Mouse (Mus musculus): ENCODE measurements around the gene Tmem135. TPM values are rescaled to one million over a fixed set of nuclear protein-coding genes. Genes with fewer than 3 reads are reported as not detected.

Gene Tmem135
- total and polyA plus RNA-seq, 3 experiments, result 18.0 to 31.0 (median 30.0) TPM

- Histone ChIP-seq H3K9ac (ENCODE audit: insufficient read depth, low read depth) (no peak overlapping the region), H3K4me1 (ENCODE audit: control insufficient read depth in 1 of 2, insufficient read depth in 2 of 2) (no peaks in the 10 kb centered on the region), H3K27me3 (replicated peaks) (no peaks in the 10 kb centered on the region), H3K27ac (ENCODE audit: insufficient read depth, low read depth) (no peak overlapping the region), H3K36me3 (replicated peaks in 1 of 2; ENCODE audit: control insufficient read depth in 1 of 2, insufficient read depth in 1 of 2, low read length in 1 of 2) (no peaks in the 10 kb centered on the region), H3K9me3 (replicated peaks; ENCODE audit: low read length) (no peaks in the 10 kb centered on the region), H3K4me3 (replicated peaks in 1 of 3; ENCODE audit: low read depth in 2 of 3, low read length in 2 of 3, poor library complexity in 1 of 3) (no peak overlapping the region), H3K79me2 (replicated peaks; ENCODE audit: control insufficient read depth, extremely low read depth, insufficient read depth, poor library complexity, severe bottlenecking) (no peaks in the 10 kb centered on the region), H3K4me2 (ENCODE audit: insufficient read depth, low read depth, poor library complexity, severe bottlenecking) (no peak overlapping the region)
- dilution Hi-C loops (cut with MboI; ENCODE audit: extremely low pct_ligation_motif_present, extremely low pct_unique_long_range_greater_than_20kb, low sequenced_read_pairs) (no loop called here), in situ Hi-C loops (cut with MboI; ENCODE audit: low pct_ligation_motif_present, low pct_unique_long_range_greater_than_20kb, low sequenced_read_pairs) (no loop called here)
- DNase-seq (ENCODE audit: extremely low read depth), result no peak
- no peak for TF ChIP-seq KAT2A (IDR thresholded peaks at IDR 0.05; ENCODE audit: insufficient replicate concordance, low read length)
- no peak for TF ChIP-seq SIN3A (IDR thresholded peaks at IDR 0.05; ENCODE audit: low read length)
- no peak for TF ChIP-seq MAFK (IDR thresholded peaks at IDR 0.05; ENCODE audit: insufficient replicate concordance, low read length)
Observed at GRCm38 (mm10) chr7:89382892-89383291, 21.1 kb downstream of the Tmem135 start.

- no peaks in the 10 kb centered on the region for H3K4me1 ChIP-seq (ENCODE audit: control insufficient read depth in 1 of 2, insufficient read depth in 2 of 2)
- H3K4me2 ChIP-seq (ENCODE audit: insufficient read depth, low read depth, poor library complexity, severe bottlenecking), result no peak overlapping the region
- in situ Hi-C loops (cut with MboI; ENCODE audit: low pct_ligation_motif_present, low pct_unique_long_range_greater_than_20kb, low sequenced_read_pairs), result no loop called here
- H3K9me3 ChIP-seq (replicated peaks; ENCODE audit: low read length), result no peaks in the 10 kb centered on the region
- no peak overlapping the region for H3K4me3 ChIP-seq (replicated peaks in 1 of 3; ENCODE audit: low read depth in 2 of 3, low read length in 2 of 3, poor library complexity in 1 of 3)
- H3K79me2 ChIP-seq (replicated peaks; ENCODE audit: control insufficient read depth, extremely low read depth, insufficient read depth, poor library complexity, severe bottlenecking), result no peaks in the 10 kb centered on the region
- dilution Hi-C loops (cut with MboI; ENCODE audit: extremely low pct_ligation_motif_present, extremely low pct_unique_long_range_greater_than_20kb, low sequenced_read_pairs), result no loop called here
- no peak for DNase-seq (ENCODE audit: extremely low read depth)
- H3K9ac ChIP-seq (ENCODE audit: insufficient read depth, low read depth), result no peak overlapping the region
- no peak for TF ChIP-seq JUN (IDR thresholded peaks at IDR 0.05; ENCODE audit: insufficient read depth, low read depth, low read length)
- TF ChIP-seq E2F4 (IDR thresholded peaks at IDR 0.05; ENCODE audit: insufficient replicate concordance, low read depth, low read length), result no peak
- no peak for TF ChIP-seq GABPA (IDR thresholded peaks at IDR 0.05; ENCODE audit: insufficient replicate concordance, low read depth, low read length)
- no peak for TF ChIP-seq ZMIZ1 (IDR thresholded peaks at IDR 0.05; ENCODE audit: low read depth, low read length)
- TF ChIP-seq POLR2A (IDR thresholded peaks at IDR 0.05; ENCODE audit: low read depth, low read length), result no peak
- TF ChIP-seq IRF4 (IDR thresholded peaks at IDR 0.05; ENCODE audit: low read depth, low read length), result no peak
- TF ChIP-seq MAX (IDR thresholded peaks at IDR 0.05; ENCODE audit: low read length), result no peak
- TF ChIP-seq USF2 (conservative IDR thresholded peaks at IDR 0.05; ENCODE audit: low read depth, low read length), result no peak
- TF ChIP-seq KAT2A (IDR thresholded peaks at IDR 0.05; ENCODE audit: insufficient replicate concordance, low read length), result no peak
- no peak for TF ChIP-seq CHD1 (IDR thresholded peaks at IDR 0.05; ENCODE audit: low read depth, low read length)
- no peak for TF ChIP-seq SIN3A (IDR thresholded peaks at IDR 0.05; ENCODE audit: low read length)
- TF ChIP-seq MAZ (IDR thresholded peaks at IDR 0.05; ENCODE audit: low read depth, low read length), result no peak
- no peak for TF ChIP-seq HCFC1 (IDR thresholded peaks at IDR 0.05; ENCODE audit: low read depth, low read length)
- TF ChIP-seq RCOR1 (conservative IDR thresholded peaks at IDR 0.05; ENCODE audit: low read depth, low read length), result no peak
- TF ChIP-seq UBTF (IDR thresholded peaks at IDR 0.05; ENCODE audit: low read depth, low read length), result no peak
- no peak for TF ChIP-seq USF1 (IDR thresholded peaks at IDR 0.05; ENCODE audit: low read depth, low read length)
- H3K36me3 ChIP-seq (replicated peaks in 1 of 2; ENCODE audit: control insufficient read depth in 1 of 2, insufficient read depth in 1 of 2, low read length in 1 of 2), result no peaks in the 10 kb centered on the region
- no peak overlapping the region for H3K27ac ChIP-seq (ENCODE audit: insufficient read depth, low read depth)
- no peaks in the 10 kb centered on the region for H3K27me3 ChIP-seq (replicated peaks)
Observed at GRCm38 (mm10) chr7:89380935-89381705, 22.9 kb downstream of the Tmem135 start.

Measured in CH12.LX (cell line).